Mouse (Mus musculus): ENCODE results near the gene Itgb6. TPM values are rescaled to one million over a fixed set of nuclear protein-coding genes. Genes with fewer than 3 reads are reported as not detected.

Itgb6 gene
- polyA plus RNA-seq (2015; fragmentation: Nextera tagmentation; extraction: Ambion mirVana) = 5.0 and 10.0 TPM in 2 replicates

DNA sequence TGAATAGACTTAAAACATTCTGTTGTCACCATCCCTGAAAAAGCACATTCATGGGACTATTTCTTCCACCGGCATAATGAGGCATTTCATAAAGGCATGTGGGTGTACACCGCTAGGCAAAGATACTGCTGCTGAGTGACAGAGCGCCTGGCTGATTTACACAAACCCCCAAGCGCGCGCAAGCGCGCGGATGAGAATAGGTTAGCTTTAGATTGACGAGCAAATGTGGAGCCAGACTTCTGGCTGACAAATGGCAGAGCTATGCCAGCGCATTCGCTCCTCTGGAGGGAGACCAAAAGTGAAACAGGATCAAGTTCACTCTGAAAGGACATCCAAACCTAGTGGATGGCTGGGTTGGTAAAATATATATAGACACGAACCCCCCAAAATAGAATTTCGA, at the start of gene Itgb6:
Itgb6 (minus strand) TSS at position 130 of the 400 bp plus-strand sequence.

GRCm38 (mm10) chr2:60552902-60553682, 169.4 kb downstream of the Itgb6 start, which contains the start of gene Pla2r1:
TSS of gene Pla2r1 (minus strand) at chr2:60553308.

Other genes with a start within 250 kb of the Itgb6 start
- 10.4 and 14.3 TPM in 2 replicates for gene Pla2r1, start 169.3 kb downstream of the Itgb6 start, polyA plus RNA-seq (2015; fragmentation: Nextera tagmentation; extraction: Ambion mirVana)
- gene Rbms1, start 240.5 kb upstream of the Itgb6 start, polyA plus RNA-seq (2015; fragmentation: Nextera tagmentation; extraction: Ambion mirVana) = 110 and 112 TPM in 2 replicates